Mouse (Mus musculus) erythroid progenitor cell, adult 5-6 weeks (primary cell): Measurements from ENCODE around the gene Ercc4. TPM values are rescaled to one million over a fixed set of nuclear protein-coding genes. Genes with fewer than 3 reads are reported as not detected.
"Not testable (repeated sequence)": the region's sequence is repeated elsewhere in the genome, so short reads cannot be mapped to it uniquely, and the experiment has no call there.

ENCODE experiments used
- ATAC-seq: replicated peaks from 2 replicates; pipeline ENCODE4 v1.8.0; 2016; ENCODE audit warnings: moderate number of reproducible peaks, mild to moderate bottlenecking, moderate TSS enrichment, inconsistent platforms; ENCODE audit not compliant: poor library complexity, low FRiP score, severe bottlenecking
- total RNA-seq, 2 experiments: library from RNA; stranded (forward) in 1 of 2; stranded (reverse) in 1 of 2; fragments of 150-400 nt in 1 of 2; fragments of 186-747, 209-891 nt in 1 of 2; gene quantifications; 2 replicates each; pipeline versions ENCODE4 v1.2.3 to v1.2.4; 2015 to 2017; ENCODE audit warnings: low replicate concordance in 2 of 2

Gene Ercc4
- total RNA-seq (2015; ENCODE audit: low replicate concordance) (0.36 and 2.5 TPM in 2 replicates), total RNA-seq (2017; ENCODE audit: low replicate concordance) (0.45 and 4.4 TPM in 2 replicates)

DNA sequence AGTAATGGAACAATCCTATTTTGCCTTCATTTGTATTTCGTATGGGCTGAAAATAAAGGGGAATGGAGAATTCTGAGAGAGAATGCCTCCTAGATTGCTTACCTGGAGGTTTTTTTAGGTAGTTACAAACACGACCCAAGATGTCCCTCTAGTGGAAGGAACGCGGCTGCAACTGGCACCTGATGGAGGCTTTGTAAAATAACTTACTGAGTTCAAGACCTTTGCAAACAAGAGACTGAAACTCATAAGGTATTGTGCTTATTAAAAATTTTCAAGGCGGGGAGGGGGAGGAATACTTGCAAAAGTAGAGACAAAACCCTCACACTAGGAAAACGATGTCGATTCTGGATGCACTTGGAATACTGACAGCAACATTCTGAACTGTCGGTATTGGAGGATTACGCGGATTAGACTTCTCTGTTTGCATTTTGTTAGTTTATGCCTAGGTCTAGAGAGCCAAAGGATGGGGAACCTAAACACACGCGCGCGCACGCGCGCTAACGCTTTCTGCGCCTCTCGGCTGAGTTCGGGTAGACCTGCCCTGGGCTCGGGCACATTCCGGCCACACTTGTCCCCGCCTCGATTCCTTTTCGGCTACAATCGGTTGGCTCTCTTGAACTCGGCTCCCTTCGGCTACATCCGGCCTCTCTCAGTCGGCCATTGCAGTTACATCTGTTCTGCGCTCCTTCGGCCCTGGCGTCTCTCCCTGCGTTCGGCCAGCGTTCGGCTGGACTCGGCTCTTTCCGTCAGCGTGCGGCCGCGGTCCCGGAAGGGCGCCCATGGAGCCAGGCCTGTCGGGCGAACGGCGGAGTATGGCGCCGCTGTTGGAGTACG lies at the start of gene Ercc4:
TSS of gene Ercc4 (plus strand) at position 529 of the 834 bp plus-strand sequence.
- peak; percentile 97 for ATAC-seq

DNA sequence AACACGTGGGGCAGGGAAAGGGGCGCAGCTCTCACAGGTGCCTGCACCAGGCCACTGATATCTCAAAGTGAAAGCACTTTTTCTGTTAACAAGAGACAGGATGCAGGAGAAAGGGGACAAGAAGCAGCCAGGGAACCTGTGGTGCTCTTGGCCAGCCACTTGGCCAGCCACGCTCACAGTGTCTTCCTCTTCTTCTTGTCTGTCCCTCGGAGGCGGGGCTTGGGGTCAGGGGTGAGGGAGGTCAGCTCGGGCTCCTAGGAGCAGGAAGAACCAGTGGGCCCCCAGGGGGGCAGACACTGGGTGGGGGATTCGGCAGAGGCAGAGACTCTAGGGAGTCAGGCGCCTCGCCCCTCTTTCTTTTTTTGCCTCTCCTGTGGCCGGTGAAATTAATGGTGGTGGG lies 48.4 kb upstream of the Ercc4 start:
- ATAC-seq = no peak

DNA sequence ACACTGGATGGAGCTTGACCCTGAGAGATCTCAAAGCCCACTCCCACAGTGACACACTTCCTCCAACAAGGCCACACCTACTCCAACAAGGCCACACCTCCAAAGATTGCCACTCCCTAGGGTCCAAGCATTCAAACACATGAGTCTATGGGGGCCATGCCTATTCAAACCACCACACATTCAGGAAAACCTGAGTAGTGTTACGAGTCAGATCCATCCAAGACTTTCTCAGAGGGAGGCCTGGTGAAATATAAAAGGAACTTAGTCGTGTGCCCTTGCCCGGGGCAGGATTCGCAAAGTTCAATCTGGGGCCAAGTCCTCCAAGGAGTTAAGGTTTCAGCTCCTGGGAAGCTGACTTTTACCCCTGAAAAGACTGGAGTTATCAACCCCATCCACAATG lies 35.3 kb upstream of the Ercc4 start:
- ATAC-seq = no peak

DNA sequence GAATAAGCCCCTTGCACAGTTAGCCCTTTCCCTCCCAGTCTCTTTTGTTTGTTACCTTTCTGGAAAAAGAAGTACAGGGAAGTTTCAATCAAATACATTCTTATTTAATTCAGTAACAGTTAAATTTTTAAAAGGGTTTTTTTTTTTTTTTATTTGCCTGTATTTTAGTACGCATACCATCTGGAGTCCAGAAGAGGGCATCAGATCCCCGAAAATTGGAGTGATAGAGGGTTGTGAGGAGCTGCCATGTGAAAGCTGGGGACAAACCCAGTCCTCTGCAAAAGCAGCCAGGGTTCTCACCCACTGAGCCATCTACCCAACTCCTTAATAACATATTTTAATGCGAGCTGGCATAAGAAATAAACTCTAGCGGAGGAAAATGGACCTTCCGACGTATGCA lies 29.3 kb upstream of the Ercc4 start:
- no peak for ATAC-seq

DNA sequence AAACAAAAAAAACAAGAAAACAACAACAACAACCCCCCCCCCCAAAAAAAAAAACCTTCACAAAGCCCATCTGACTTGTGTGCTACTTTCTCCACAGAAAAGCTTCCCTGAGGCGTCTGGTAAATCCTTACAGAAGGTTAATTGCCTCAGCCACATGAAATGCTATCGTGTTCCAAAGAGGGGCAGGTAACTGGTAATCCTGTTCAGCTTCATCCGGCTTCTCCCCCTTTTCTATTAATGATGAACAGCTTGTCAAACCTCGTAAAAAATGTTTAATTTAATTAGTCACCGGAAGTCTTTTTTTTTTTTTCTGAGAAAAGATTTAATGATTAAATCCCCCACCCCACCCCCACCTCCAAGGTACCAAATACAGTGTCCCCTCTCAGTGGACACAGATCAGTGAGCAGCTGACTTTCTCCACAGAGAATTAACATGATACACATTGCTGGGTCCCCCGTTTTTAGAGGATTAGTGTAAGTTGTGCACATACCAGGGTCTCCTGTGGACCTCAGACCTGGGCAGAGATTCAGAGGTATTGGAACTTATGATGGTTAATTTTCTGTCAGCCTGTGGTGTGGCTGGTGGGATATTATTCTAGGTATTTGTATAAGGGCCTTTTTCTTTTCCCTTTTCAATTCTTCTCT lies 26.2 kb upstream of the Ercc4 start:
- no peak for ATAC-seq

DNA sequence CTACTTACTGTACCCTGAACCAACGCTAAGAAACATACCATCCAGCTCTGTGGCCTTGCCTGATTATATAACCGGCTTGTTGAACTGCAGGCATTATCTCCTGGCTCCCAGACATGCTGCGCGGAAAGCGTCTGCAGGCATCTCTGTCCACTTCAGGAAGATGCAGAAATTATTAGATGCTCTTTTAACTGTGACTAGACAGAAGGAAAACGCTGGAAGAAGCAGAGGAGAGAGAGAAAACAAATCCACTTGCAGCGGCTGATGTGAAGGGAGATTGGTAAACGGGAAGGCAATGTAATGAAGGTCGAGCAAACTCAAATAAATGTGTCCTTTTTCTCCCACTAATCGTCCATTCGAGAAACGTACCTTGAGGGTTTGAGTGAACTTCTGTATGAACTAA lies 1.1 kb upstream of the Ercc4 start:
- ATAC-seq = no peak

DNA sequence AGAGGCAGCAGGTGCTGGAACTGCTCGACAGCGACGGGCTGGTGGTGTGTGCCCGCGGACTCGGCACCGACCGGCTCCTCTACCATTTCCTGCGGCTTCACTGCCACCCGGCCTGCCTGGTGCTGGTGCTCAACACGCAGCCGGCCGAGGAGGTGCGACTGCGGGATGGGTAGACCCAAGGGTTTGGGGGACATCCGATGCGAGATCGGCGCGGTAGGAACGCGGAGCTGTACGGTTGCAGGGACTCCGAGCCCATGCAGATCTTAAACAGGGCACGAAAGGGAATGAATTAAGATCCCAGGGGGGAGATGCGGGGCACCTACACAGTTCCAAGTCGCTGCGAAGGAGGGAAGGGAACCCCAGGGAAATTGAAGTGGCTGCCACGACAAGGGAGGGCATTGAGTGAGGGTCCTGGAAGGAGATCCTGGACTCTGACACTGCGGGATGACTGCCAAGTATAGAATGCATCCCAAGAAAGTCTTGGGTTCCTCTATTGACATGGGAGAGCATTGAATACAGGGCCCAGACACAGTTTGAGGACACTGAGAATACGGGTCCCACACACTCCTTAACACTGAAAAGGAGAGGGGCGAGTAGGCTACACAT lies 609 bp downstream of the Ercc4 start:
- peak; percentile 70 for ATAC-seq

DNA sequence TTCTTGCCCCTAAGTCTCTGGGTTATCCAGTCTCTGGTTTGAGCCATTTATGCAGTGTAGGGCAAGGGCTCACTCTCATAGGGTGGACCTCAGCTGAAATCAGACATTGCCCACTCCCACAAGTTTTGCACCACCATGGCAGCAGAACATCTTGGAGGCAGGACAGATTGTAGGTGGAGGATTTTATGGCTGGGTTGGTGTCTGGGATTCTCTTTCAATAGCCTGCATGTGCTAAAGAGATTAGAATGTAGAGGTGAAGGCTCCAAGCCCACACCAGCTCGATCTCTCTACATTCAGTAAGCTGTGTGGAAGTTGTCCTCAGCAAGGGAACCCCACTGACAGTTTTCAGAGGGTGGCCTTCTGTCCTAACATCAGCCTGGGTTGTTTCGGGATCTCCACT lies 5.3 kb downstream of the Ercc4 start:
- ATAC-seq = no peak

DNA sequence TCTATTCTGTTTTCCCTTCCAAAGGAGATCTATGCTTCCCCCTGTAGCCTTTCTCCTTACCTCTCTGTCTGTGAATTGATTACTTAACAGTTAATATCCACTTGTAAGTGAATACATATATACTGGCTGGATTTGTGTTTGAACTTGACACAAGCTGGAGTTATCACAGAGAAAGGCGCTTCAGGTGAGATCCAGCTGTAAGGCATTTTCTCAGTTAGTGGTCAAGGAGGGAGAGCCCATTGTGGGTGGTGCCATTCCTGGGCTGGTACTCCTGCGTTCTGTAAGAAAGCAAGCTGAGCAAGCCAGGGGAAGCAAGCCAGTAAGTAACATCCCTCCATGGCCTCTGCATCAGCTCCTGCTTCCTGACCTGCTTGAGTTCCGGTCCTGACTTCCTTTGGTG lies 6.0 kb downstream of the Ercc4 start:
- not testable (repeated sequence) for ATAC-seq

DNA sequence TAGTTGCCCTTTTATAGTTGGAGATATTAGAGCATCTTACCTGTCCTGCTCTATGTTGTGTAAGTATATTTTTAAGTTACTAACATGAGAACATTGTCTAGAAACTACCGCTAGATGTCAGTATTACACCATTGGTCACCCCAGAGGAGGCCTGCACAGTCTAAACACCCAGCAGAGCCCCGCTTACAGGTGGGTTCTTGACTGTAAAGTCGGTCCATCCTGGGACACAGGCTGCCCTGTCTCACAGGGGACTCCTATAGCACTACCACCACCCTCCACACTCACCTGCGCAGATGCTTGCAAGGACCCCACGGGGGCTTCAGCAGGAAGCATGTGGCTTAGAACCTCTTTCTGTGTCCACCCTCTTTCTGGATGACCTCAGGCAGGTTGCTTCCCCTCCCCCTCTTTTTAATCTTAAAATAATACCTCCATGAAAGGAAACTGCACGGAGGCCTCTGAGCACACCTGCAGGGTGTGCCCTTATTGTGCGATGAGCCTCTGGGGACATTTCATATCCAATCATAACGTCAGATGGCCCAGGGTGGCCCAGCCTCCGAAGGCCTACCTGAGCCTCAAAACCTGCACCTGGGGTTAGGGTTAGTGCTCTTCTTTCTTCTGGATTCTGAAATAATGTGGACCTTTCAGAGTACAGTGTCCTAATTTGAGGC lies 7.9 kb downstream of the Ercc4 start:
- peak; percentile 68 for ATAC-seq

DNA sequence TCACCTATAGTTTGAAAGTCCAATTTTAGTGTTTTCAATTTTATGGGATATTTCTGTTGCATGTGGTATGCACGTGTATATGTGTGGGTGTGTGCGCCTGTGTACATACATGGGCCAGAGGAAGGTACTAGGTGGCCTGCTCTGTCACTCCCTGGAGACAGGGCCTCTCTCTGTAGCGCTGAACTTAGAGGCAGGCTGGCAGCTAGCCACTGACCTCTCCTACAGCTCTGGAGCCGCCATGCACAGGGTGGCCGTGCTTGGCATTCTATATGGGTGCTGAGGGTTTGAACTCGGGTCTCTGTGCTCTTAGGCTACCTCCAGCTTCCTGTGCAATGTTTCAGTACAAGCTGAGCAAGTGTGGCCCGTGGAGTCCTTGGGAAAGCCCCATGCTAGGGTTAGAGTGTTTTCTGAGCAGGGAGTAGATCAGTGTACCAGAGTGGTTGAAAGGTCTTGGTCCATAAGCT lies 8.5 kb downstream of the Ercc4 start:
- ATAC-seq = no peak

DNA sequence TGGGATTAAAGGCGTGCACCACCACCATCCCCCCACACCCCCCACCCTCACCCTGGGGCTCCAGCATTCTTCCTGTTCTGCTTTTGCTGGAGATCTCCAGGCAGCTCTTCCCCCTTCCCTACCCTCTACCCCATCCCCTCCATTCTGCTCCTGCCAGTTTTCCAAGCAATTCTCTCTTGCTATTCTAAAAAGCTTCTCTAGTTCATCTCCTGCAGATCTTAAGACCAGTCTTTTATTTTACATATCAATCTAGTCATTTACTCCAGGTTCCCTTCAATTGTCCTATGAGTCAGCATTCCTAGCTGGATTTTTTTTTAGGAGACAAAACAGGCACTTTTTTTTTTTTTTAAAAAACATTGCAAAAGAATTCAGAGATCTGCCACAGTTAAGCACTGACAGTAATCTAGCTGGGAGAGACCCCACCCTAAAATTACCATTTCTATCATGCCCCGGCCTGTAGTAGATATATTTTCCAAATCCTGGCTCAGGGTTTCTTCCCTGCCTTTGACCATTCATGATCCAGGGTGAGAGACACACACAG lies 9.3 kb downstream of the Ercc4 start:
- no peak for ATAC-seq

DNA sequence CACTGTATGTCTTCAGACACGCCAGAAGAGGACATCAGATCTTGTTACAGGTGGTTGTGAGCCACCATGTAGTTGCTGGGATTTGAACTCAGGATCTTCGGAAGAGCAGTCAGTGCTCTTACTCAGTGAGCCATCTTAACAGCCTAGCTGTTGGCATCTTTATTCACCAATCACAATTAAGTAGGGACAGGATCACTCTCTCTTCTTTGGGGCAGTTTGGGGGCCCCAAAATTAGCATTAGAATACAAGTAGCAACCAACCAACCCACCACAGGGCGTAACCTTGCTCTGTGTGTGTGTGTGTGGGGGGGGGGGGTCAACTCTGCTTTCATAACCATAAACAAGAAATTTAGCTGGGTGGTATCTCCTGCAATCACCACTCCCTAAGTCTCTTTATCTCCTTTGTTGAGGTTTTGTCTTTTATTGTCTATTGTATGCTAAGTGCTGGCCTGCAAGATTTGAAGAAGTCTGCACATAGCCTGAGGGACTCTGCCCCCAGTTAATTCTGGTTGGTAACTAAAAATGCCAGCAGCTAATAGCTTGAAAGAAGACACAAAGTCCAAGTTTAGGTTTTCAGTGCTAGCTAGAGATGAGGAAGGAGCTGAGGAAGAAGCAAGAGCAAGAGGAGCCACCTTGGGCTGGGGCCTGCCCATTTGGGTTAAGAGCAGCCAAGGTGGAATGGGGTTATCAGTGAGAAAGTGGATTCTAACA lies 10.3 kb downstream of the Ercc4 start:
- no peak for ATAC-seq

DNA sequence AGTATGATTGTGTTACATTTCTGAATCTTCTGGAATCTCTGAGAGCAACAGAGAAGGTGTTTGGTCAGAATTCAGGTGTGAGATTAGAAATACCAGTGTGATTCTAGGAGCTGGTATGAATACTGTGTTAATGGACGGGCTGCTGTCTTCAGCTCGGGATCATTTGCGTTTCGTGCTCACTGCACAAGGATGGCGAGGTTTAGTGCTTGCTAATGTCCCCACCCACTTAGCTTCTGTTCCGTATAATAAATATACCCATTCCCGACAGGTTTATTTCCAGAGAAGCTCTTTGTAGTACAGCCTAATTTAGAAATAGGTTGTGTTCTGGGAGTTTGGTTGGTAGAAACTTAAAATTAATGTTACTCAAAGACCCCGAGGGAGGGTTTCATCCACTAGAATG lies 15.9 kb downstream of the Ercc4 start:
- no peak for ATAC-seq

DNA sequence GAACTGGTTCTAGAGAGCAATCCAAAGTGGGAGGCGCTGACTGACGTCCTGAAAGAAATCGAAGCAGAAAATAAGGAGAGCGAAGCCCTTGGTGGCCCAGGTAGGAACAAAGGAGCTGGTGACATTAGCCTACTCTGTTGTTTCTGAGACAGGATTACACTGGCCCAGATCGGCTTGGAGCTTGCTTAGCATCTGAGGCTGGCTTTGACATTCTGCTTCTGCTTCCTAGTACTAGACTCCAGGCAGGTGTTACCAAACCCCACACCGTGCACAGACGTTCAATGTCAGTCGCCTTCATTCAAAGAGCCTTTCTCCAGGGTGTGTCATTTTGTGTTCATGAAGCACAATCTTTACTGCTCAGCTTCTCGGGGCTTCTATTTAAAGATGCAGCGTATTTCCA lies 18.1 kb downstream of the Ercc4 start:
- ATAC-seq = no peak

DNA sequence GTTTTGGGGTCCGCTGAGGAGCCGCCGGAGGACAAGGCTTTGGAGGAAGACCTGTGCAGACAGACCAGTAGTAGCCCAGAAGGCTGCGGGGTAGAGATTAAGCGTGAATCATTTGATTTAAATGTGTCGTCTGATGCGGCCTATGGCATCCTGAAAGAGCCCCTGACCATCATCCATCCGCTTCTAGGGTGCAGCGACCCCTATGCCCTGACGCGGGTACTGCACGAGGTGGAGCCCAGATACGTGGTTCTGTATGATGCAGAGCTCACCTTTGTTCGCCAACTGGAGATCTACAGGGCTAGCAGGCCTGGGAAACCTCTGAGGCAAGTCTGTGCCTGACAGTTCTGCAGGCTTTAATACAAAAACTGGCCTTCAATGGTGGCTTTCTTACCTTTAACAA lies 20.9 kb downstream of the Ercc4 start:
- 0 out of 2 replicates have a peak, but pooled peaks have one; percentile 46 for ATAC-seq

DNA sequence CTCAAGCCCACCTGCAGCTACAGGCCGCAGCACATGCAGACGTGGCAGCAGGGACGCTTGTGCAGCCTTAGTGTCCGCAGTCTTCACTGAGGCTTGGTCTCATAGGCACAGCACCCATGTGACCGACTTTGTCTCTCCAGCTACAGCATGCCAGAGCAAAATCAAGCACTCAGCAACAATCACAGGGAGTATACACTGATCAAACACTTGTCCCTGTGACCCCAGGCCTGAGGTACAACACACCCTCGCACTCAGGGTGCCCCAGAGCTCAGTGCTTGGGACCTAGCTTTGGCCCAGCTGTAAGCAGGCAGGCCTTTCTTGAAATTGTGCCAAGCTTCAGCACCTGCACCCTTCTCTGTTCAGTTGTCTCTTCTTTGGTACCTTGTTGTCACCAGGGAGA lies 31.7 kb downstream of the Ercc4 start:
- no peak; the same call in 1 of the 2 replicates for ATAC-seq

DNA sequence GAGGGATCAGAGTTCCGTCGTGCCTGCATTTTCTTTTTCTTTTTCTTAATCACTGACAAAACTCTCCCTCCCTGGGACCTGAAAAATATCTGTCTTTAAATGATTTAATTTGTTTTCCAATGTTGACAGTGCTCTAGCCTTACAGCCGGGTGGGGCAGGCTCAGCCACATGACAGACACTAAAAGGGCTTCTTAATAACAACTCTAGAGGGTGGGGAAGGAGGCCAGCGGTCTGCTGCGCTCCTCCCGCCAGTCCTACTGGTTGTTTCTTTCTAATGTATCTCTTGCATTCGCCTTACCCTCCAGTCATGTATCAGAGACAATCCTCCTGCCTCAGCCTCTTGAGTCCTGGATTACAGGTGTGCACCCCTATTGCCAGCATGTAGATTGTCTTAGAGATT lies 34.4 kb downstream of the Ercc4 start:
- ATAC-seq = no peak

DNA sequence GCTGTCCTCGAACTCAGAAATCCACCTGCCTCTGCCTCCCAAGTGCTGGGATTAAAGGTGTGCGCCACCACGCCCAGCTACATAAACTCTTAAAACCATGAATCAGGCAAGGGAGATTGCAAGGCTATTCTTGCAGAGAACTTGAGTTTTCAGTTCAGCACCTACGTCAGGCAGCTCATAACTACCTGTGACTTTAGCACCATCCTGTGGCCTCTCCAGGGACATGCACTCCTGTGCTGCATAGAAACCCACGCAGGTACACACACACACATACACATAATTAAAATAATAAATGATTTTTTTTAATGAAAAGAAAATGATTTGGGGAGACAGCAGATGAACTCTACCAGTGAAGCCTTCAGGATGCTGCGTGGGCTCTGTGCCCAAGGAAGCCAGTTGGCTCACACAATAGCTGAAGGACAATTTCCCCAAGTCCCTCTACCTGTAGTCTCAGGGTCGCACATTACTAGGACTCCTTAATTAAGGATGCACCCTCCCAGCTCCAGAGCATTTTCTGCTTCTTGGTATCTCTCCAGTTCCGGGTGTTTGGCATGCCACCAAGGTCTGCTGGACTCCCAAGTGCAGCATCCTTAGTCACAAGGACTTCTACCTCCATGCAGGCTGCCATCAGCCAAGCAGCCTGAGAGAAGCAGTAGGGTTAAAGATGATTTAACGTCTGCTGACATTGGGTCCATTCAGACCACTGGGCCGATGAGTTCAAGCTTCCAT lies 35.4 kb downstream of the Ercc4 start:
- no peak for ATAC-seq
